Mouse (Mus musculus) naive thymus-derived CD4-positive, alpha-beta T cell, adult 2 months (primary cell): ENCODE data around the gene Dars.
A peak's percentile ranks its signal among the peaks of the same experiment; 100 is the strongest.

Experiments used
- DNase-seq: peaks from one replicate; pipeline ENCODE4 v3.0.0-alpha.2; 2011; ENCODE audit warnings: low read depth

Gene Dars

GRCm38 (mm10) chr1:128416584-128417532, at the start of gene Dars:
Gene Dars (minus strand): TSS chr1:128417368.
- peak; percentile 98 for DNase-seq

DNA sequence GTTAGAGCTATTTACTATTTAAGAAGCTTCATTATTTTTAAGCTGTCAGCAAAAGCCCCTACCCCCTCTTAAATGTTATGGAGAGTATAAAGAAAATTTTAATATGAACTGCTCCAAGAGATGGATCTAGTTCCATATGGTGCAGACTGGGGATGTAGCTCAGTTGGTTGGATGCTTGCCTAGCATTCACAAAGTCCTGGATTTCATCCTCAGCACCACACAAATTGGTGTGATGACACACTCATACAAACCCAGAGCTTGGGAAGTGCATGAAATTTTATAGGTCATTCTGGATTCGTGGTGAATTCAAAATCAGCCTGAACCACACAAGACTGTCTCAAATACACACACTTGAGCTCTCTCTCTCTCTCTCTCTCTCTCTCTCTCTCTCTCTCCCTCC, 49.7 kb upstream of the Dars start:
- DNase-seq = no peak

- no peak for DNase-seq
Measured at GRCm38 (mm10) chr1:128463478-128463877, 46.3 kb upstream of the Dars start.

- no peak for DNase-seq
Measured at GRCm38 (mm10) chr1:128462389-128462788, 45.2 kb upstream of the Dars start.

- no peak for DNase-seq
Measured at GRCm38 (mm10) chr1:128460780-128461179, 43.6 kb upstream of the Dars start.

- DNase-seq = no peak
Measured at GRCm38 (mm10) chr1:128459439-128459838, 42.3 kb upstream of the Dars start.

GRCm38 (mm10) chr1:128459011-128459410, 41.8 kb upstream of the Dars start:
- no peak for DNase-seq

- no peak for DNase-seq
Measured at GRCm38 (mm10) chr1:128456844-128457445, 39.8 kb upstream of the Dars start.

- no peak for DNase-seq
Measured at GRCm38 (mm10) chr1:128456271-128456670, 39.1 kb upstream of the Dars start.

GRCm38 (mm10) chr1:128452210-128452609, 35.0 kb upstream of the Dars start:
- DNase-seq = no peak

GRCm38 (mm10) chr1:128451183-128451582, 34.0 kb upstream of the Dars start:
- DNase-seq = no peak

DNA sequence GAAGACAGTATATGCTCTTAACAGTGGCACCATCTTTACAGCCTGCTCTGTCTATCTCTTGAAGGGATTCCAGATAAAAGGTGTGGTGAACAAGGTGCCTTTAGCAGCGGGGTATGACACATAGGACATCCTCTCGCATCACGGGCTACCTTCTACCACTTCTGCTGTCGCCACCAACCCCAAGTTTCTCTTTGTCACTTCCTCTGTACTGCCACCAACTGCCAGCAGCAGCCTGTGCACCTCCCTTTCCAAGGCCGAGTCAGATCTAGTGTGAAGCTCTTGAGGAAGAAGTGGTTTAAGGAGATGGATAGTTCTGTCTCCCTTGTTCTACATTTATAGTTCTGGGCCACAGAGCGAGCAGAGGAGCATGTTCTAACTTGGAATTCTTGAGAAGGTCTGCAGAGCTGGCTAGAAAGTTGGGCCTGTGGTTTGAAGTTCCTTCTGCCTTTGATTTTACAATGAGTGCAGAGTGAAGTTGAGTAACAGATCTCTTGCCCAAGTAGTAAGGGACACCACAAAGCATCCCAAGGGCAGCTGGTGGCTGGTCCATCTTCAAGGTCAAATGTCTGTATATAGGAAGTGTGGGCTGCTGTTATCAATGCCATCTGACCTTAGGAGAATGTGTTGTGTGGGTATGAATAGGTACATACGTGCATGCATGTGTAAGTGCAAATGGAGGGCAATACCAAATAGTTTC, 30.2 kb upstream of the Dars start:
- peak; percentile 76 for DNase-seq

GRCm38 (mm10) chr1:128443890-128444839, 27.0 kb upstream of the Dars start:
- no peak for DNase-seq

DNA sequence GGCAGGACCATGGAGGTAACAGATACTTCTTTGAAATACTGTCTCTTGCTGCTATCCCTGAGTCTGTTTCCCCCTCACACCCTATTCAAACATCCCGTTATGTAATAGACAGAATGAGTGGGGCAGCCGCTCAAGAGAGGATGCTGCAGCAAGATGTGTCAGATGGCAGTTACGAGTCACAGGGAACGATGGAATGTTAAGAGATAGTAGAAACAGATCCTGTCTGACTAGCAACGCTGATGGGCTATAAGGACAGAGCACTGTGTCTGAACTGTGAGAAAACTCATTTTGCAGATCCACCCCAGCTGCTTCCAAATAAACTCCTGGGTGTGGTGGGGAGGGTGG, 23.9 kb upstream of the Dars start:
- no peak for DNase-seq

- DNase-seq = no peak
Measured at GRCm38 (mm10) chr1:128440386-128441128, 23.4 kb upstream of the Dars start.

GRCm38 (mm10) chr1:128439618-128440017, 22.4 kb upstream of the Dars start:
- no peak for DNase-seq

DNA sequence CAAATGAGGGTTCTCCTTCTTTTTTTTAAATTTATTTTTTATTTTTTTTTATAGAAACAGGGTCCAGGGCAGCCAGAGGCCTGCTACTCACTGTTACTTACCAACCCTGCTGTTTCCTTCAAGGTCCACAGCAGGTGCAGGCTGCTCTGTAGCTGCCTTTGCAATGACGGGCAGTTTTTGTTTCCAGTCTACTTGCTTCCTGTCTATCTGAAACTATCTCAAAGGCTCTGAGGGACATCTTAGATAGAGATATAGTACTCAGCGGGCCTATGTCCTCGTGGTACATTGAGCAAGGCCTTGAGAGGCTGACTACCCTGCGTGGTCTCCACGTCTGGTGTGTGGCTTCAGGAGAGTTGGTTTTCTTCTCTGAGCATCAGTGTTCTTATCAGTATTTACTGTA, 21.4 kb upstream of the Dars start:
- DNase-seq = no peak

- no peak for DNase-seq
Measured at GRCm38 (mm10) chr1:128437276-128437675, 20.1 kb upstream of the Dars start.

GRCm38 (mm10) chr1:128436015-128436414, 18.8 kb upstream of the Dars start:
- peak; percentile 35 for DNase-seq

- no peak for DNase-seq
Measured at GRCm38 (mm10) chr1:128435551-128435950, 18.4 kb upstream of the Dars start.

DNA sequence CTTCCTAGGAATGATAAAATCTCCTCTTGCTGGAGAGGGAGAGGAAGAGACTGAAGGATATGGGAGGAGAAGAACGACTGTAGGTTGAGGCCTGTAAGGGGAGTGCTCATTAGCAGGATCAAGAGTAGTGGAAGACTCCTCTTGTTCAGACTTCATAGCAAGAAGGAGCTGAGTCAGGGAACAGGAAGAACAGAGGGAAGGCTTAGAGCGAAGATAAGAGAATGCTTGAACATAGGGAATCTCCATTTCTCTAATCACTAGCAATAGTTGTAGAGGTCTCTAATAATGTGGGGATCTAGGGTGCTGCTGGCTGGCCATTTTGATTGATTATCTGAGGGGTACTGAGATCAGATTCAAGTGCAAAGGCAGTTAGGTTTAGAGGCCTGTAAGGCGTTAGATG, 7.8 kb upstream of the Dars start:
- DNase-seq = no peak
